Mouse (Mus musculus) naive thymus-derived CD4-positive, alpha-beta T cell, adult 2 months (primary cell): ENCODE measurements around the gene Sarnp.

Experiments used
- DNase-seq: peaks from one replicate; pipeline ENCODE4 v3.0.0-alpha.2; 2011; ENCODE audit warnings: low read depth

Sarnp gene

GRCm38 (mm10) chr10:128917400-128917799 lies 100.3 kb downstream of the Sarnp start:
- DNase-seq: no peak

- no peak for DNase-seq
These were observed 101.1 kb downstream of the Sarnp start for GRCm38 (mm10) chr10:128918246-128918645.

GRCm38 (mm10) chr10:128919203-128919631 lies 102.1 kb downstream of the Sarnp start:
- no peak for DNase-seq

- no peak for DNase-seq
These were observed 102.8 kb downstream of the Sarnp start for GRCm38 (mm10) chr10:128919966-128920365.

- no peak for DNase-seq
These were observed 103.6 kb downstream of the Sarnp start for GRCm38 (mm10) chr10:128920736-128921161.

GRCm38 (mm10) chr10:128921251-128921650 lies 104.1 kb downstream of the Sarnp start:
- no peak for DNase-seq

GRCm38 (mm10) chr10:128921883-128922821 lies 105.0 kb downstream of the Sarnp start:
- DNase-seq: no peak

GRCm38 (mm10) chr10:128922822-128923012 lies 105.6 kb downstream of the Sarnp start, which contains the start of gene Rdh5:
Gene Rdh5, minus strand, starts transcription at chr10:128922888.
- no peak for DNase-seq

- DNase-seq: peak; percentile 91
These were observed 106.0 kb downstream of the Sarnp start for GRCm38 (mm10) chr10:128923013-128923691.

GRCm38 (mm10) chr10:128923935-128924334 lies 106.8 kb downstream of the Sarnp start, which contains the start of gene Bloc1s1:
Gene Bloc1s1, minus strand, starts transcription at chr10:128924035.
- DNase-seq: no peak
